Mouse (Mus musculus): Measurements from ENCODE around the gene Gm45799. TPM values are rescaled to one million over a fixed set of nuclear protein-coding genes. Genes with fewer than 3 reads are reported as not detected.

Gene Gm45799
- total and polyA plus RNA-seq, 3 experiments = 67.2 to 109 TPM; not detected in 1

DNA sequence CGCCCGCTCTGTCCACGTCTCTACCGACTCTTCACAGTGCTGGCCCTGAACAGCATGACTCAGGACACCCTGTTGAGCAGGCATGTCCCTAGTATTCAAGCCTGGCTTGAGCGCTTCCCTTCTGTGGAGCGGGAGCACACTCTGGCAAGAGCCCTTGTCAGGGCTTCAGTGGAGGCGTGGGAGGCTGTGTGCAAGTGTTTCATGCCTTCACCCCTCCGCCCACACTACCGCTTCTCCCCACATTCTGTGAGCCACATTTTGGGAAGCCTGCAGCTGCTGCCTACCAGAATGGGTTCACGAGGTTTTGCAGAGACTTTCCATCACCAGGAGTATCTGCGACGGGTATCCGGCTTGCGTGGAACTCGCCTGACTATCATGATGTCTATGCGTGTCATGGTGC lies 62.8 kb downstream of the Gm45799 start:
- H3K9me3 ChIP-seq (replicated peaks; ENCODE audit: insufficient read depth, low read length) = no peaks in the 10 kb centered on the region
- H3K4me1 ChIP-seq (ENCODE audit: control insufficient read depth in 1 of 2, insufficient read depth in 2 of 2, low read length in 2 of 2) = peaks cover 0 to under 1% of the 10 kb centered on the region in 2 experiments; a peak in 1 of 4 replicates
- H3K79me2 ChIP-seq (ENCODE audit: control insufficient read depth, insufficient read depth, low read length, poor library complexity) = no peaks in the 10 kb centered on the region
- DNase-seq (ENCODE audit: low read depth, low spot score) = no peak
- H3K36me3 ChIP-seq (ENCODE audit: control insufficient read depth in 1 of 2, insufficient read depth in 2 of 2, low read length in 2 of 2) = no peaks in the 10 kb centered on the region
- H3K9ac ChIP-seq (ENCODE audit: control insufficient read depth, low read depth, low read length, poor library complexity, severe bottlenecking) = no peak overlapping the region
- no peak overlapping the region for H3K27ac ChIP-seq (ENCODE audit: control insufficient read depth, low read depth, low read length)
- H3K4me3 ChIP-seq (ENCODE audit: control insufficient read depth in 1 of 2, insufficient read depth in 1 of 2, low read depth in 2 of 2, low read length in 2 of 2) = no peak overlapping the region
- no peaks in the 10 kb centered on the region for H3K27me3 ChIP-seq (ENCODE audit: control insufficient read depth in 1 of 2, insufficient read depth in 2 of 2, low read length in 2 of 2)
- TF ChIP-seq E2F4 (IDR thresholded peaks at IDR 0.05; ENCODE audit: borderline replicate concordance, low read depth, low read length) = no peak
- TF ChIP-seq ZNF384 (IDR thresholded peaks at IDR 0.05; ENCODE audit: low read depth, low read length) = no peak
- TF ChIP-seq NELFE (IDR thresholded peaks at IDR 0.05; ENCODE audit: low read depth, low read length) = no peak

GRCm38 (mm10) chr7:105703816-105704215 lies 63.5 kb downstream of the Gm45799 start:
- H3K9ac ChIP-seq (ENCODE audit: control insufficient read depth, low read depth, low read length, poor library complexity, severe bottlenecking) = no peak overlapping the region
- no peak overlapping the region for H3K4me3 ChIP-seq (ENCODE audit: control insufficient read depth in 1 of 2, insufficient read depth in 1 of 2, low read depth in 2 of 2, low read length in 2 of 2)
- no peaks in the 10 kb centered on the region for H3K9me3 ChIP-seq (replicated peaks; ENCODE audit: insufficient read depth, low read length)
- H3K79me2 ChIP-seq (ENCODE audit: control insufficient read depth, insufficient read depth, low read length, poor library complexity) = no peaks in the 10 kb centered on the region
- DNase-seq (ENCODE audit: low read depth, low spot score) = no peak
- TF ChIP-seq MAZ (IDR thresholded peaks at IDR 0.05; ENCODE audit: low read depth, low read length) (no peak), MAFK (IDR thresholded peaks at IDR 0.05; ENCODE audit: borderline replicate concordance, low read depth, low read length) (no peak), MYC (IDR thresholded peaks at IDR 0.05; ENCODE audit: low read depth, low read length) (no peak), USF1 (IDR thresholded peaks at IDR 0.05; ENCODE audit: low read depth, low read length) (no peak), JUND (IDR thresholded peaks at IDR 0.05; ENCODE audit: low read depth, low read length) (no peak), MXI1 (IDR thresholded peaks at IDR 0.05; ENCODE audit: low read depth, low read length) (no peak), TBP (IDR thresholded peaks at IDR 0.05; ENCODE audit: low read depth, low read length) (no peak), CTCF (IDR thresholded peaks at IDR 0.05 in 2 of 3, conservative IDR thresholded peaks at IDR 0.05 in 1 of 3; ENCODE audit: control insufficient read depth in 1 of 3, insufficient read depth in 1 of 3, low read depth in 2 of 3, low read length in 3 of 3, poor library complexity in 1 of 3, severe bottlenecking in 1 of 3) (no peak), ZC3H11A (IDR thresholded peaks at IDR 0.05; ENCODE audit: low read depth, low read length) (no peak)
- H3K27ac ChIP-seq (ENCODE audit: control insufficient read depth, low read depth, low read length) = no peak overlapping the region
- peaks cover 0 to 6% of the 10 kb centered on the region in 2 experiments; a peak in 2 of 4 replicates for H3K4me1 ChIP-seq (ENCODE audit: control insufficient read depth in 1 of 2, insufficient read depth in 2 of 2, low read length in 2 of 2)
- peaks cover 0 to 3% of the 10 kb centered on the region in 2 experiments; a peak in 2 of 4 replicates for H3K36me3 ChIP-seq (ENCODE audit: control insufficient read depth in 1 of 2, insufficient read depth in 2 of 2, low read length in 2 of 2)
- no peaks in the 10 kb centered on the region for H3K27me3 ChIP-seq (ENCODE audit: control insufficient read depth in 1 of 2, insufficient read depth in 2 of 2, low read length in 2 of 2)

DNA sequence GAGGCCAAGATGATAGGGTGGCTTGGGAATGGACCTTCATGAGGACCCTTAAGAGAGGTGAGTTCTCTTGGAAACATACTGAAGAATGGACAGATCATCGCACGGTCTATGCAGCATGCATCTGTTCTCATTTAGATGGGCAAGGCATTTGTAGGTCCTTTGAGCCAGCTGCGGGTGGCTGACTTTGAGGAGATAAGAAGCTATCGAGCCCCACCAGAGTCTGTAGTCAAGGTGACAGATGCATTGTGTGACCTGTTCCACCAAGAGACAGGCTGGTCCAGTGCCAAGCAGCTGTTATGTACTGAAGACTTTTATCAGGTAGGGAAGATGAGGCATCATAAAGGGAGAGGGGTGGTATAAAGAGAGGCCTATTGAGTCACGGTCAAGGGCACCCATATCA lies 68.4 kb downstream of the Gm45799 start:
- H3K4me3 ChIP-seq (ENCODE audit: control insufficient read depth in 1 of 2, insufficient read depth in 1 of 2, low read depth in 2 of 2, low read length in 2 of 2) = no peak overlapping the region

More for the DNA sequence above, 68.4 kb downstream of the Gm45799 start:
- H3K27ac ChIP-seq (ENCODE audit: control insufficient read depth, low read depth, low read length) = no peak overlapping the region
- peaks cover 0 to 13% of the 10 kb centered on the region in 2 experiments; a peak in 2 of 4 replicates for H3K4me1 ChIP-seq (ENCODE audit: control insufficient read depth in 1 of 2, insufficient read depth in 2 of 2, low read length in 2 of 2)
- H3K79me2 ChIP-seq (ENCODE audit: control insufficient read depth, insufficient read depth, low read length, poor library complexity) = no peaks in the 10 kb centered on the region
- H3K27me3 ChIP-seq (ENCODE audit: control insufficient read depth in 1 of 2, insufficient read depth in 2 of 2, low read length in 2 of 2) = no peaks in the 10 kb centered on the region
- no peak overlapping the region for H3K9ac ChIP-seq (ENCODE audit: control insufficient read depth, low read depth, low read length, poor library complexity, severe bottlenecking)
- no peaks in the 10 kb centered on the region for H3K9me3 ChIP-seq (replicated peaks; ENCODE audit: insufficient read depth, low read length)
- TF ChIP-seq MYB (IDR thresholded peaks at IDR 0.05; ENCODE audit: low read depth, low read length) = no peak
- peak; percentile 70 to 82 for TF ChIP-seq EP300 (IDR thresholded peaks at IDR 0.05; ENCODE audit: low read depth in 1 of 2, low read length in 2 of 2)
- TF ChIP-seq USF1 (IDR thresholded peaks at IDR 0.05; ENCODE audit: low read depth, low read length) = 0 out of 2 replicates have a peak, but pooled peaks have one; percentile 8
- peak; percentile 94 for TF ChIP-seq TCF12 (IDR thresholded peaks at IDR 0.05; ENCODE audit: low read depth, low read length)
- no peak for TF ChIP-seq USF2 (IDR thresholded peaks at IDR 0.05; ENCODE audit: borderline replicate concordance in 1 of 2, insufficient read depth in 1 of 2, low read depth in 1 of 2, low read length in 2 of 2)
- peak; percentile 90 for TF ChIP-seq ETS1 (IDR thresholded peaks at IDR 0.05; ENCODE audit: low read depth, low read length)
- TF ChIP-seq SIN3A (IDR thresholded peaks at IDR 0.05; ENCODE audit: low read length) = peak; percentile 48
- no peak for TF ChIP-seq MEF2A (IDR thresholded peaks at IDR 0.05; ENCODE audit: extremely low read depth, insufficient replicate concordance, low read depth, low read length, poor library complexity, severe bottlenecking)
- TF ChIP-seq TAL1 (IDR thresholded peaks at IDR 0.05; ENCODE audit: low read length) = peak; percentile 84
- peak; percentile 88 for TF ChIP-seq GATA1 (IDR thresholded peaks at IDR 0.05; ENCODE audit: low read depth, low read length)
- peak; percentile 80 for DNase-seq (ENCODE audit: low read depth, low spot score)
- peaks cover 0 to 3% of the 10 kb centered on the region in 2 experiments; a peak in 2 of 4 replicates for H3K36me3 ChIP-seq (ENCODE audit: control insufficient read depth in 1 of 2, insufficient read depth in 2 of 2, low read length in 2 of 2)
